Mouse (Mus musculus) midbrain, embryonic 11.5 days (tissue): ENCODE measurements around the gene Dvl3. TPM values are rescaled to one million over a fixed set of nuclear protein-coding genes. Genes with fewer than 3 reads are reported as not detected.

ENCODE experiments used
- ATAC-seq: fragments of 200-750 bp; cut with Nextera tagmentation; 2 replicates; pipeline ENCODE4 v1.8.0; 2017; ENCODE audit warnings: moderate TSS enrichment, moderate library complexity; ENCODE audit not compliant: low FRiP score
- DNase-seq: peaks from one replicate; pipeline ENCODE4 v3.0.0; 2015; ENCODE audit warnings: low spot score; ENCODE audit errors: missing footprints
- H3K27ac ChIP-seq: fragments of 300-500 bp; sonication (generic); 2 replicates; pipeline ENCODE4 v1.5.1; 2014; ENCODE audit warnings: low read depth, low read length
- H3K27me3 ChIP-seq: fragments of 300-500 bp; sonication (generic); 2 replicates; pipeline ENCODE4 v1.6.1; 2014; ENCODE audit warnings: mild to moderate bottlenecking, low read length, moderate library complexity, mixed read lengths; ENCODE audit not compliant: control insufficient read depth, insufficient read depth
- H3K36me3 ChIP-seq: fragments of 300-500 bp; sonication (generic); 2 replicates; pipeline ENCODE4 v1.6.1; 2014; ENCODE audit warnings: mild to moderate bottlenecking, low read length, moderate library complexity, mixed read lengths; ENCODE audit not compliant: control insufficient read depth, insufficient read depth
- H3K4me1 ChIP-seq: fragments of 300-500 bp; sonication (generic); 2 replicates; pipeline ENCODE4 v1.6.1; 2014; ENCODE audit warnings: low read length; ENCODE audit not compliant: control insufficient read depth, insufficient read depth
- H3K4me2 ChIP-seq: fragments of 300-500 bp; sonication (generic); 2 replicates; pipeline ENCODE4 v1.6.1; 2014; ENCODE audit warnings: mild to moderate bottlenecking, moderate library complexity
- H3K4me3 ChIP-seq: fragments of 300-500 bp; sonication (generic); 2 replicates; pipeline ENCODE4 v1.5.1; 2014; ENCODE audit warnings: low read depth, low read length
- H3K9ac ChIP-seq: fragments of 300-500 bp; sonication (generic); 2 replicates; pipeline ENCODE4 v1.6.1; 2014; ENCODE audit warnings: low read length
- H3K9me3 ChIP-seq: fragments of 300-500 bp; sonication (generic); 2 replicates; pipeline ENCODE4 v1.6.1; 2016; ENCODE audit warnings: low read length; ENCODE audit not compliant: control insufficient read depth
- WGBS: fragments of 180-500 bp; shearing (Covaris S2); extraction: QIAGEN DNeasy Blood & Tissue Kit; methylation state at CpG from one replicate; pipeline ENCODE4 v1.1.7; 2014; 5-methylcytosine and 5-hydroxymethylcytosine counted together
- polyA plus RNA-seq: library from polyadenylated mRNA; unstranded; fragments of >200 nt; fragmentation: Nextera tagmentation; extraction: Ambion mirVana; gene quantifications from 2 replicates; pipeline ENCODE4 v1.2.1, GENCODE M21; 2014

Gene Dvl3
- polyA plus RNA-seq, 1 experiment from 2014 or later, result 47.7 TPM

GRCm38 (mm10) chr16:20535296-20536080, 18.7 kb downstream of the Dvl3 start, which contains the start of gene Ap2m1:
Gene Ap2m1, plus strand, starts transcription at chr16:20535478.
- Histone ChIP-seq H3K27me3 (no peaks in the 10 kb centered on the region), H3K4me3 (peak within 1 kb of the TSS; percentile 73), H3K4me2 (peak within 1 kb of the TSS; percentile 87), H3K27ac (peak within 1 kb of the TSS; percentile 53; the same call in 1 of the 2 replicates), H3K36me3 (peaks cover 22% of the 10 kb centered on the region), H3K4me1 (peaks cover 16% of the 10 kb centered on the region), H3K9me3 (no peaks in the 10 kb centered on the region), H3K9ac (peak within 1 kb of the TSS; percentile 94)
- under 1% methylated on average over 48 of the region's 52 CpGs for WGBS
- ATAC-seq, result peak; percentile 97
- peak; percentile 99 for DNase-seq

DNA sequence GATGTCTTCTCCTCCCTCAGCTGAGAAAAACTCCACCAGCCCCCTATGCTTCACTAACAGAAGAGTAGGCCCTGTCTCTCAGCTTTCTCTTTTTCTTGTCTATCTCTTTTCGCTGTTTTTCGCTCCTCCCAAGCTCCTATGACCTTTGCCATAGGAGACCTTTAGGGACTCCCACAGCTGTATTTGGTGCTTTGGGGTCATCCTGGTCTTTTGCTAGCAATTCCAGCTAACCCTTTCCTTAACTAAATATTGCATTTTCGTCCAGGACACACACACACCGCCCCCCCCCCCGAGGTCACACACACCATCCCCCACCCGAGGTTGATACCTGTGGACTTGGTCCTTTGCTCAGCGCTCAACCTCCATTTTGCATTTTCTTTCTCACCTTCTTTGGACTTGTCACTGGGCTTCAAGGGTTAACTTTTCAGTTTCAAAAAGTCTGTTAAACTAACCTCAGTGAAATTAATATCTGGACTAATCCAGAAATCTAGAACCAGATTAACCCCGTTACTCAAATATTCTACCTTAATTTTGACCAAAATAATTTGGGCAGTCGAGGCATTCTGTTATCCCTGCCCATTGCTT, 19.4 kb downstream of the Dvl3 start:
- Histone ChIP-seq H3K27ac (0 out of 2 replicates have a peak overlapping the region, but pooled peaks have one; percentile 53), H3K4me3 (peak overlapping the region; percentile 73), H3K36me3 (peaks cover 17% of the 10 kb centered on the region), H3K4me1 (peaks cover 16% of the 10 kb centered on the region), H3K27me3 (no peaks in the 10 kb centered on the region), H3K9me3 (no peaks in the 10 kb centered on the region), H3K4me2 (peak overlapping the region; percentile 87), H3K9ac (peak overlapping the region; percentile 94)
- ATAC-seq (no peak), DNase-seq (peak; percentile 84)
- 31% methylated on average over 9 of the region's 9 CpGs for WGBS

GRCm38 (mm10) chr16:20537071-20537471, 20.3 kb downstream of the Dvl3 start:
- H3K9ac ChIP-seq, result peak overlapping the region; percentile 53
- H3K9me3 ChIP-seq, result no peaks in the 10 kb centered on the region
- peaks cover 16% of the 10 kb centered on the region for H3K4me1 ChIP-seq
- 10% methylated on average over 5 of the region's 5 CpGs for WGBS
- H3K27me3 ChIP-seq, result no peaks in the 10 kb centered on the region
- ATAC-seq, result no peak
- DNase-seq, result peak; percentile 87
- H3K4me3 ChIP-seq, result peak overlapping the region; percentile 73
- peak overlapping the region; percentile 87 for H3K4me2 ChIP-seq
- no peak overlapping the region for H3K27ac ChIP-seq
- peaks cover 16% of the 10 kb centered on the region for H3K36me3 ChIP-seq

- H3K27ac ChIP-seq, result no peak overlapping the region
These were observed 21.0 kb downstream of the Dvl3 start for GRCm38 (mm10) chr16:20537601-20538320.

GRCm38 (mm10) chr16:20539649-20540048, 22.9 kb downstream of the Dvl3 start:
- Histone ChIP-seq H3K4me3 (no peak overlapping the region), H3K27me3 (no peaks in the 10 kb centered on the region), H3K27ac (no peak overlapping the region), H3K9me3 (no peaks in the 10 kb centered on the region), H3K9ac (no peak overlapping the region), H3K36me3 (peaks cover 21% of the 10 kb centered on the region), H3K4me1 (peaks cover 16% of the 10 kb centered on the region), H3K4me2 (no peak overlapping the region)
- ATAC-seq, result no peak
- WGBS, result 78% methylated on average over 3 of the region's 3 CpGs
- no peak for DNase-seq

More at GRCm38 (mm10) chr16:20537601-20538320, 21.0 kb downstream of the Dvl3 start:
- Histone ChIP-seq H3K4me1 (peaks cover 16% of the 10 kb centered on the region), H3K4me2 (peak overlapping the region; percentile 87), H3K4me3 (peak overlapping the region; percentile 73), H3K9ac (peak overlapping the region; percentile 53; the same call in 1 of the 2 replicates), H3K36me3 (peaks cover 17% of the 10 kb centered on the region), H3K27me3 (no peaks in the 10 kb centered on the region), H3K9me3 (no peaks in the 10 kb centered on the region)
- peak; percentile 62 for DNase-seq
- 25% methylated on average over 6 of the region's 6 CpGs for WGBS
- no peak for ATAC-seq

DNA sequence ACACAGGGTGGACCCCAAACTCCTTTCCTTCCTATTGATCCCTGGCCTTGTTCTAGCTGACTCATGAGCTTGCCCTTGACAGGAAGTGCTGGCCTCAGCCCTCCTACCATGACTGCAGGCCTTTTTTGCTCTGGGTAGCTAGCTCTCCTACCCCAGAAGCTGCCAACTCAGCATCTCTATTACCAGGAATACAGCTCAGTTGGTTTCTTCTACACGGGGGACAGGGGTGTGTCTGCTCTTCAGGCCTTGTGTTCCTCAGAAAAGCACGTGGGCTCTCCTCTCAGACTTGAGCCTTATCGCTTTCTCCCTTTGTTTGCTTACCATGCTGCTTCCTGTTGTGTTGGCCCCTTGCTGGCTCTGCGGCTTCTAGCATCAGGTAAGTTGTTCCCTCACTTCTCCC, 23.7 kb downstream of the Dvl3 start:
- H3K9ac ChIP-seq, result no peak overlapping the region
- H3K27me3 ChIP-seq, result no peaks in the 10 kb centered on the region
- DNase-seq (no peak), ATAC-seq (no peak)
- H3K4me3 ChIP-seq, result no peak overlapping the region
- H3K4me2 ChIP-seq, result no peak overlapping the region
- no peak overlapping the region for H3K27ac ChIP-seq
- H3K9me3 ChIP-seq, result no peaks in the 10 kb centered on the region
- H3K36me3 ChIP-seq, result peaks cover 25% of the 10 kb centered on the region
- peaks cover 16% of the 10 kb centered on the region for H3K4me1 ChIP-seq
- WGBS, result 88% methylated on average over 4 of the region's 4 CpGs

DNA sequence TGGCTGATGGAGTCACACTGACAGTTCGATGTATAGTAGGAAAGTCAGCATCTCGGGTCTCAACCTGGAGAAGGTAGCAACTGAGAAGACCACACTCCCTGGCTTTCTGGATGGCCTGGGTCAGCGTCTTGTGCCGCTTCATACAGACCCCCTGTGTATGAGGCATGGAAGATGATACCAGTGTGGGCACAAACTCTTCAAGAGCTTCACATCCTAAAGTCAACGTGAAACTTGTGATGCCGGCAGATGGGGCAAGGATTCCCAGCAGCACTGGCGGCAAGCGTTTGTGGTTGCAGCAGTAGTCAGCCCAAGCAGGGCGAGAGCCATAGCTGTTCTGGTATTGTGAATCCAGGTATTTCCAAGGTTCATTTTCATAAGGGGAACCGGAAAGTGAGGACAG, 28.9 kb downstream of the Dvl3 start:
- H3K27me3 ChIP-seq, result no peaks in the 10 kb centered on the region
- DNase-seq (no peak), ATAC-seq (no peak)
- H3K4me1 ChIP-seq, result peaks cover 8% of the 10 kb centered on the region
- no peak overlapping the region for H3K4me3 ChIP-seq
- H3K36me3 ChIP-seq, result peaks cover 16% of the 10 kb centered on the region
- H3K27ac ChIP-seq, result no peak overlapping the region
- H3K9ac ChIP-seq, result no peak overlapping the region
- no peak overlapping the region for H3K4me2 ChIP-seq
- H3K9me3 ChIP-seq, result no peaks in the 10 kb centered on the region
- 91% methylated on average over 10 of the region's 10 CpGs for WGBS

- peaks cover 20% of the 10 kb centered on the region for H3K36me3 ChIP-seq
- H3K4me3 ChIP-seq, result no peak overlapping the region
- H3K27ac ChIP-seq, result no peak overlapping the region
- H3K4me1 ChIP-seq, result peaks cover 8% of the 10 kb centered on the region
- no peaks in the 10 kb centered on the region for H3K27me3 ChIP-seq
- no peaks in the 10 kb centered on the region for H3K9me3 ChIP-seq
- no peak overlapping the region; the same call in 1 of the 2 replicates for H3K9ac ChIP-seq
- DNase-seq (no peak), ATAC-seq (no peak)
- H3K4me2 ChIP-seq, result peak overlapping the region; percentile 81
- 52% methylated on average over 5 of the region's 5 CpGs for WGBS
These were observed 30.6 kb downstream of the Dvl3 start for GRCm38 (mm10) chr16:20547423-20547822.
